Mouse (Mus musculus): ENCODE measurements around the gene Gstt3. TPM values are rescaled to one million over a fixed set of nuclear protein-coding genes. Genes with fewer than 3 reads are reported as not detected.

The Gstt3 gene
- polyA plus RNA-seq, 1 experiment from 2014 or later = 72.6 TPM

- peak within 1 kb of the TSS; percentile 90 for H3K4me2 ChIP-seq (replicated peaks; ENCODE audit: low read depth)
- H3K4me1 ChIP-seq (replicated peaks; ENCODE audit: control insufficient read depth, insufficient read depth) = no peaks in the 10 kb centered on the region; the same call in 1 of the 2 replicates
- H3K9ac ChIP-seq (ENCODE audit: low read length) = peak within 1 kb of the TSS; percentile 63
- H3K4me3 ChIP-seq (ENCODE audit: low read depth, low read length) = peak within 1 kb of the TSS; percentile 56
- peak; percentile 20; the same call in 1 of the 2 replicates for TF ChIP-seq CTCF (IDR thresholded peaks at IDR 0.05; ENCODE audit: low read depth)
- no peak for TF ChIP-seq EP300 (optimal IDR thresholded peaks at IDR 0.05)
- DNase-seq (ENCODE audit: low spot score) (peak; percentile 69), ATAC-seq (ENCODE audit: low FRiP score, low TSS enrichment) (peak; percentile 43; the same call in 1 of the 2 replicates)
- H3K27ac ChIP-seq (replicated peaks) = 0 out of 2 replicates have a peak within 1 kb of the TSS, but pooled peaks have one; percentile 24
- 3% methylated on average over 18 of the region's 18 CpGs for WGBS
- H3K27me3 ChIP-seq (ENCODE audit: control insufficient read depth, insufficient read depth, low read length) = no peaks in the 10 kb centered on the region
- no peaks in the 10 kb centered on the region for H3K9me3 ChIP-seq (ENCODE audit: control insufficient read depth, low read length)
- H3K36me3 ChIP-seq (ENCODE audit: control insufficient read depth, insufficient read depth, low read length) = no peaks in the 10 kb centered on the region
Observed at GRCm38 (mm10) chr10:75798176-75798696, 17.0 kb upstream of the Gstt3 start, which contains the start of gene Gstt1. TSS of gene Gstt1 (minus strand) at chr10:75798584.

- H3K9me3 ChIP-seq (ENCODE audit: control insufficient read depth, low read length) = no peaks in the 10 kb centered on the region
- peak overlapping the region; percentile 90 for H3K4me2 ChIP-seq (replicated peaks; ENCODE audit: low read depth)
- H3K4me1 ChIP-seq (replicated peaks; ENCODE audit: control insufficient read depth, insufficient read depth) = no peaks in the 10 kb centered on the region; the same call in 1 of the 2 replicates
- H3K4me3 ChIP-seq (ENCODE audit: low read depth, low read length) = peak overlapping the region; percentile 56
- peak overlapping the region; percentile 63 for H3K9ac ChIP-seq (ENCODE audit: low read length)
- TF ChIP-seq CTCF (IDR thresholded peaks at IDR 0.05; ENCODE audit: low read depth) = no peak
- no peak for TF ChIP-seq EP300 (optimal IDR thresholded peaks at IDR 0.05)
- 2% methylated on average over 11 of the region's 12 CpGs for WGBS
- DNase-seq (ENCODE audit: low spot score) = peak; percentile 43
- ATAC-seq (ENCODE audit: low FRiP score, low TSS enrichment) = peak; percentile 67
- H3K27ac ChIP-seq (replicated peaks) = 0 out of 2 replicates have a peak overlapping the region, but pooled peaks have one; percentile 24
- no peaks in the 10 kb centered on the region for H3K36me3 ChIP-seq (ENCODE audit: control insufficient read depth, insufficient read depth, low read length)
- no peaks in the 10 kb centered on the region for H3K27me3 ChIP-seq (ENCODE audit: control insufficient read depth, insufficient read depth, low read length)
Observed at GRCm38 (mm10) chr10:75797619-75798175, 16.5 kb upstream of the Gstt3 start.

- TF ChIP-seq EP300 (optimal IDR thresholded peaks at IDR 0.05) = no peak
- TF ChIP-seq CTCF (IDR thresholded peaks at IDR 0.05; ENCODE audit: low read depth) = no peak
- H3K27ac ChIP-seq (replicated peaks) = no peak overlapping the region
- peak overlapping the region; percentile 63 for H3K9ac ChIP-seq (ENCODE audit: low read length)
- no peaks in the 10 kb centered on the region for H3K36me3 ChIP-seq (ENCODE audit: control insufficient read depth, insufficient read depth, low read length)
- DNase-seq (ENCODE audit: low spot score) (no peak), ATAC-seq (ENCODE audit: low FRiP score, low TSS enrichment) (no peak; the same call in 1 of the 2 replicates)
- WGBS = 47% methylated on average over 11 of the region's 11 CpGs
- peak overlapping the region; percentile 56 for H3K4me3 ChIP-seq (ENCODE audit: low read depth, low read length)
- H3K4me2 ChIP-seq (replicated peaks; ENCODE audit: low read depth) = peak overlapping the region; percentile 90
- no peaks in the 10 kb centered on the region for H3K9me3 ChIP-seq (ENCODE audit: control insufficient read depth, low read length)
- no peaks in the 10 kb centered on the region; the same call in 1 of the 2 replicates for H3K4me1 ChIP-seq (replicated peaks; ENCODE audit: control insufficient read depth, insufficient read depth)
- H3K27me3 ChIP-seq (ENCODE audit: control insufficient read depth, insufficient read depth, low read length) = no peaks in the 10 kb centered on the region
Observed at GRCm38 (mm10) chr10:75796731-75797516, 15.7 kb upstream of the Gstt3 start.

GRCm38 (mm10) chr10:75794880-75795279 lies 13.7 kb upstream of the Gstt3 start:
- Histone ChIP-seq H3K9ac (ENCODE audit: low read length) (no peak overlapping the region), H3K27me3 (ENCODE audit: control insufficient read depth, insufficient read depth, low read length) (no peaks in the 10 kb centered on the region), H3K36me3 (ENCODE audit: control insufficient read depth, insufficient read depth, low read length) (no peaks in the 10 kb centered on the region), H3K4me2 (replicated peaks; ENCODE audit: low read depth) (no peak overlapping the region), H3K9me3 (ENCODE audit: control insufficient read depth, low read length) (no peaks in the 10 kb centered on the region), H3K27ac (replicated peaks) (no peak overlapping the region), H3K4me1 (replicated peaks; ENCODE audit: control insufficient read depth, insufficient read depth) (no peaks in the 10 kb centered on the region; the same call in 1 of the 2 replicates), H3K4me3 (ENCODE audit: low read depth, low read length) (no peak overlapping the region)
- peak; percentile 41 for ATAC-seq (ENCODE audit: low FRiP score, low TSS enrichment)
- no peak for TF ChIP-seq EP300 (optimal IDR thresholded peaks at IDR 0.05)
- TF ChIP-seq CTCF (IDR thresholded peaks at IDR 0.05; ENCODE audit: low read depth) = no peak
- WGBS = 31% methylated on average over 3 of the region's 3 CpGs
- DNase-seq (ENCODE audit: low spot score) = peak; percentile 27

- Histone ChIP-seq H3K9me3 (ENCODE audit: control insufficient read depth, low read length) (no peaks in the 10 kb centered on the region), H3K4me3 (ENCODE audit: low read depth, low read length) (no peak overlapping the region), H3K27me3 (ENCODE audit: control insufficient read depth, insufficient read depth, low read length) (no peaks in the 10 kb centered on the region), H3K4me2 (replicated peaks; ENCODE audit: low read depth) (no peak overlapping the region), H3K9ac (ENCODE audit: low read length) (no peak overlapping the region), H3K27ac (replicated peaks) (no peak overlapping the region), H3K36me3 (ENCODE audit: control insufficient read depth, insufficient read depth, low read length) (no peaks in the 10 kb centered on the region), H3K4me1 (replicated peaks; ENCODE audit: control insufficient read depth, insufficient read depth) (no peaks in the 10 kb centered on the region; the same call in 1 of the 2 replicates)
- no peak for ATAC-seq (ENCODE audit: low FRiP score, low TSS enrichment)
- no peak for DNase-seq (ENCODE audit: low spot score)
- TF ChIP-seq CTCF (IDR thresholded peaks at IDR 0.05; ENCODE audit: low read depth) (peak; percentile 22; the same call in 1 of the 2 replicates), EP300 (optimal IDR thresholded peaks at IDR 0.05) (no peak)
- WGBS = 12% methylated on average over 7 of the region's 7 CpGs
Observed at GRCm38 (mm10) chr10:75790773-75791172, 9.6 kb upstream of the Gstt3 start.
